Mouse (Mus musculus): ENCODE measurements around the gene Gm8206. TPM values are rescaled to one million over a fixed set of nuclear protein-coding genes. Genes with fewer than 3 reads are reported as not detected.

Gm8206 gene
- 0.48 TPM in 1 of 4 replicates, not detected in the others for total RNA-seq (2023; ENCODE audit: inconsistent age)

GRCm38 (mm10) chr14:6093842-6094241, at the start of gene Gm8206:
Gm8206 (minus strand) TSS chr14:6093942.

DNA sequence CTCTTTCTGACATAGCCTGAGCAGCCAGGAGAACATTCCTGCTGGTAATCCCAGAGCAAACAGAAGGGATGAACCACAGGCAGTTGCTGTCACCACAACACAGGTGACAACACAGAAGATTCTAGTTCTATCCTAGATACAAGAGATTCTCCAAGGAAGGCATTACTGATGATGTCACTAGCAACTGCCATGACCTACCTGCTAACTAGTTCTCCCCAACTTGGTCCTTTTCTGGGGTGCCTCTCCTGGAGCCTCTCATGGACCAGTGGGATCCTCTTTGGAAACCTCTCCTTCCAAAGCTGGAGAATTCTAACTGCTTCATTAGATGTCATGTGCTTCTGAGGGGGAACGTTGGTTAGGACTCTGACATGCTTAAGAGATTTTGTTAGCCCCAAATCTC, 32.0 kb upstream of the Gm8206 start, which contains the start of gene Gm3476:
Gene Gm3476 (minus strand): TSS at position 101 of the 400 bp plus-strand sequence.

DNA sequence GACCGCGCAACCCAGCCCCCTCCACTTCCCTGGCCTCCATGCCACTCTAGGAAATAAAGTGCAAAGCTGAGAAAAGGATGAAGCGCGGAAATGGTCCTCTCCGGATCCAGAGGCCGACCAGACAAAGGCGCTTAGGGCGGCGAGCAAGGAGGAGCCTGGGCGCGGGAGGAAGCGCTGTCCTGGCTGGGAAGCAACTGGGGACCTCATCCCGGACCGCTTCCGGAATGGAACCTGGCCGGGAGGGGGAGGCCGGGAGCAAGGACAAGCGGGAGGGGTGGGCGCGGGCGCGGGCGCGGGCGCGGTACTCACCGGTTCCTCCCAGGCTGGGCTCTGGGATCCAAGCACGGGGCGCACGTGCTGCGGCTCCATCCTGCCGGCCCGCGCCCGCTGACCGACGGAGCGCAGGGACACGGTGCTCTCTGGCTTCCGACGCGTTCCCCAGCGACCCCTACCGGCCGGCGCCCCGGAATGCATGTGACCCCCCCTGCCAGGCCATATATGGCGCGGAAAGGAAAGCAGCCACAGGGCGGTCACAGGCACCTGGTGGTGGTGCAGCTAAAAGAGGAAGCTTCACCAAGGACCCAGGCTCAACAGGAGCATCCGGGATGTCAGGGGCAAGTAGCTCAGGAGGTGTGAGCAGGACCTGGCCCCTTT, 14.7 kb upstream of the Gm8206 start, which contains the start of gene Gm3468:
Gene Gm3468 (minus strand): TSS at position 394 of the 654 bp plus-strand sequence.

GRCm38 (mm10) chr14:6058167-6058566, 35.6 kb downstream of the Gm8206 start, which contains the start of gene Gm6337:
Gm6337 (minus strand) TSS chr14:6058267.

GRCm38 (mm10) chr14:5979037-5979436, 114.7 kb downstream of the Gm8206 start, which contains the start of gene Gm3453:
Gm3453 (minus strand) TSS chr14:5979137.

Other genes with a start within 250 kb of the Gm8206 start
- not detected in 4 replicates for gene Gm8237, start 213.6 kb downstream of the Gm8206 start, total RNA-seq (2023; ENCODE audit: inconsistent age)
- not detected in 4 replicates for gene Gm3248, start 132.2 kb downstream of the Gm8206 start, total RNA-seq (2023; ENCODE audit: inconsistent age)
- not detected in 4 replicates for gene Gm3453, start 114.8 kb downstream of the Gm8206 start, total RNA-seq (2023; ENCODE audit: inconsistent age)
- not detected in 4 replicates for gene Gm6337, start 35.7 kb downstream of the Gm8206 start, total RNA-seq (2023; ENCODE audit: inconsistent age)
- gene Gm3468, start 14.7 kb upstream of the Gm8206 start, total RNA-seq (2023; ENCODE audit: inconsistent age) = not detected in 4 replicates
- not detected in 4 replicates for gene Gm3476, start 31.9 kb upstream of the Gm8206 start, total RNA-seq (2023; ENCODE audit: inconsistent age)
- gene Gm21560, start 125.3 kb upstream of the Gm8206 start, total RNA-seq (2023; ENCODE audit: inconsistent age) = not detected in 4 replicates
- gene Gm3411, start 193.3 kb upstream of the Gm8206 start, total RNA-seq (2023; ENCODE audit: inconsistent age) = 0.26 TPM in 1 of 4 replicates, not detected in the others
- not detected in 4 replicates for gene Gm21103, start 210.9 kb upstream of the Gm8206 start, total RNA-seq (2023; ENCODE audit: inconsistent age)
- not detected in 4 replicates for gene Gm3618, start 249.7 kb upstream of the Gm8206 start, total RNA-seq (2023; ENCODE audit: inconsistent age)